Mouse (Mus musculus): ENCODE results near the gene Atxn7l3b.
"Not testable (repeated sequence)": the region's sequence is repeated elsewhere in the genome, so short reads cannot be mapped to it uniquely, and the experiment has no call there.

The Atxn7l3b gene
- long read RNA-seq, experiment 1, transcript Atxn7l3b-201 (1 exons, 3,566 nt) = major isoform, 102 of 102 reads
- long read RNA-seq, experiment 1, partial matches to known transcripts = 0 of 102 reads
- long read RNA-seq, experiment 1, other reads (novel, unspliced or antisense) = 0 of 102 reads
- long read RNA-seq, experiment 2, transcript Atxn7l3b-201 (1 exons, 3,566 nt) = major isoform, 114 of 114 reads
- long read RNA-seq, experiment 2, partial matches to known transcripts = 0 of 114 reads
- long read RNA-seq, experiment 2, other reads (novel, unspliced or antisense) = 0 of 114 reads

DNA sequence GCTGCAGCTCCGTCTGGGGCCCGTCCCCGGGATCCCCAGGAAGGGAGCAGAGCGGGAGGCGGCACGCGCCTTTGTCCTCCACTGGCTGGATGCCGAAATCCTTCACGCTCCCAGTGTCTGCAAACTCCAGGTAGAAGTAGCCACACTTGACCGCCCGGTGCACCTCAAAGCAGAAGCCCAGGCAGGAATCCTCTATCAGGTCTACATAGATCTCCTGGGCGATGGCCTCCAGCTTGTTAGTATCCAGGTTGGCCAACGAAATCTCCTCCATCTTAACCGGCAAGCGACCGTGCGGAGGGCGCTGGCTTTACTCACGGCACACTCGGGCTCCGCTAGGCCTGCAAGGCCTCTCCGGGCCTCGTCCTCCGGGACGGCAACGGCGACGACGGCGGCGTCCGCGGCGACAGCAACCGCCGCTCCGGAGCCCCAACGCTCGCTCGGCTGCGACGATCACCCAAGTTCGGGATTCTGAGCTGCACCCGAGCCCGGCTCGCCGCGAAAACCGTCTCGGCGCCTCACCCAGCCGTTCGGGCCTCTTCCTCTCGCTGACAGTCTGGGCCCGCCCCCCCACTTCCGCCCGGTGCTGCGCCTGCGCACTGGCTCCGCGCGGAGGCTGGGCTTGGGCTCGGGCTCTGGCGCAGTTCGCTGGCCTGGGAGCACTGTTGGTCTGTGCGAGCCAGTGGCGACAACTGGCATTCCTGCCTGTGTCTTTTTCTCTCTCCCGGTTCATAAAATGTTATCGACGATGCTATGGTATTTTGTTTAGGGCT, at the start of gene Atxn7l3b:
Gene Atxn7l3b (minus strand): TSS at position 550 of the 770 bp plus-strand sequence.
- intact Hi-C loops (cut with DNase I) = no loop called here

DNA sequence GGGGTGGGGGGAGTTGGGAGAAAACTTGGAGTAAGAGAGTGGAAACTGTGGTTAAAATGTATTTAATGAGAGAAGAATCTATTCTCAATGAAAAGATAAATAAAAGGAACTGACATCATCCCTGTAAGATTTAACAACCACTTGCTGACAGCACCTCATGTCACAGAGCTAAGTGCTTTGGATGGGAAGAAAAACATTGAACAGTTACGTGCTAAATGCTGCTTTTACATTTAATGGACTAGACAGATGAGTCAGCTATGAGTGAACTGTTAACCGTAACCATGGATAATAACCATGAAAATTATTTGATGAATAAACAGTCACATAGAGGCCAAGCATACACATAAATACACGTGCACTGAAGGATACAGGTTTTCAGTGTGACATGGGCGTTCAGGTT, 48.8 kb upstream of the Atxn7l3b start:
- intact Hi-C loops (cut with DNase I) = no loop called here

DNA sequence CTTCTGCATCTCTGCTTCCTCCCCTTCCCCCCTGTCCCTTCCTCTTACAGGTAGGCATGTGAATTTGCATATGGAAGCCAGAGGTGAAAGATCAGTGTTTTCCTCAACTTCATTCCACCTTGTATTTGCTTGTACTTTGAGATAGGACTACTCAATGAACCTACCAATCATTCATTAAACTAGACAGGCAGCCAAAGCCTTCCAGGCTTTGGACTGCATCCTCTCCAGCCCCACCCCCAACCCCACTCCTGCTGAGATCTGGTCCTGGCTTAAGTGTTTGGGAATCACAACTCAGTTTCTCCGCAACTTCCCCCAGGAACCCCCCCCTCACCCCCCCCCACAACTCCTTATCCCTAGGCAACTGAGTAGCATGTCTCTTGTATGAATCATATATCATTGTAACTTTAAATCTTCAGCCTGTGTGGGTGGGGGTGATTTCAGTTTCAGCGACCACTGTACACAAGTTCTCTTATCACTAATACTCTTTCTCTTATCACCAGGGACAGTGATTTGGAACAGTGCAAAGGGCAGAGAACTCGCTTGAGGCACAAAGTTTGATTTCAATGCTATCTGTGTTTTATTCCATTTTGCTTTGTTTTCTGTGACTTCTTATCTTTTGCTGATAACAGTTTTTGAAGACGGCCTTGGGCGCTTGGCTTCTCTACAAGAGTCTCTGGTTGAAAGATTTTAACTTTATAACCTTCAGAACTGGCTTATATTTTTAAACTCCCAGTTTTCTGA, 44.7 kb upstream of the Atxn7l3b start:
- intact Hi-C loops (cut with DNase I) = no loop called here

DNA sequence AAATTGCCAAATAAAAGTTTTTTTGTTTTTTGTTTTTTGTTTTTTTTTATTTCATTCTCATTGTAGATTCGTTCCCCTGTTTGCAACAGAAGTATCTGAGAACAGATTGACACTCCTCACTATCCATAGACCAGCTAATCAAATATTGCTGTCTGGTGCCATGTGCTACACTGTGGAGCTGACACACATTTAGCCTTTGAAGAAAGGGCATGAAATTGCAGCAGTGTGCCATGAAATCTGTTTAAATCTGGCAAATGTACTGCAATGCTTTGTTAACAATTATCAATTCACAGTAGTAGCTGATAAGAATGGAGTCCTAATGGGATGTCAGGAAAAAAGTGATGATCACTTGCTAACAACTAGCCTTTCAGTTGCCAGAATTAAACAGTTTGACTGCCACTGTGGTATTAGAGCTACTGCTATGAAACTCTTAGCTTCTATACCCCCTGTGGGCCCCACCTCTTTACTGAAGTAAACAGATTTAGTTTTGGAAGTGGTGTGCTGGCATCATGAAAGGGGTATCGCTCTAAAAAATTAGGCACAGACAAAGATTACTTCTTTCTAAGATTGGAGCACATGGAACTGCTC, 41.3 kb upstream of the Atxn7l3b start:
- intact Hi-C loops (cut with DNase I) = no loop called here

DNA sequence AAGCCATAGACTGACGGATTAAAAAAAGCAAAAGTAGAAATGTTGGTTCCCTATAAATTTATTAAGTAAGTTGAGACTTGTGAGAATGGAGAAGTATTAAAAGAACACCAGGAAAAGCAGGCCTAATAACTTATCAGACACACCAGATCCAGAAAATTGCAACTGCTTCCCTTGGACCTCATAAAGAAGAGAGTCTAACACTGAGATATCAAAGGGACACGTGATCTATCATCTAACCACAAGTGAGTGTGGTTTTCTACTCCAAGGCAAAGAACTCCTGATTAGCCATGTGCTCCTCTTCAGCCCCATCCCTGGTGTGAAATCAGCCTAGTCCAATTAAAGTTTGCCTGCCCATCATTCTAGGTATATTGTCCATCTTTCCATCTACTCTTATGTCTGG, 38.8 kb upstream of the Atxn7l3b start:
- intact Hi-C loops (cut with DNase I) = no loop called here

DNA sequence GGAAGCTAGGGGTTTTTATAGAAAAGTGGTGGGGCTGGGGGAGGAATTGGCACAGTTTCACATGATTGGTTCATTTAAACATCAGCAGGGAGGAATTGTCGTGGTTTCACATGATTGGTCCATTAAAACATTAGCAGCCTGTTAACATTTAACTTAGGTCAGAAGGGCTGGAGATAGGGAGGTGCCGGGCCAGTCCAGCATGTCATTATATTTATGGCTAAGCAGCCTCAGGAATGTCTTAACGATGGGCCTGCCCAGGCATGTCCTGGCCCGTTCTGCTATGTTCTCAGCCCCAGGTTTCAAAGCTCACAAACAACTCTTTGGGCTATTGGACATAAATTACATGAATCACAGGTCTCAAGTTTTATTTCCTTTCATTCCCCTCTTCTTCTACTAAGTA, 33.4 kb upstream of the Atxn7l3b start:
- intact Hi-C loops (cut with DNase I) = not testable (repeated sequence)

DNA sequence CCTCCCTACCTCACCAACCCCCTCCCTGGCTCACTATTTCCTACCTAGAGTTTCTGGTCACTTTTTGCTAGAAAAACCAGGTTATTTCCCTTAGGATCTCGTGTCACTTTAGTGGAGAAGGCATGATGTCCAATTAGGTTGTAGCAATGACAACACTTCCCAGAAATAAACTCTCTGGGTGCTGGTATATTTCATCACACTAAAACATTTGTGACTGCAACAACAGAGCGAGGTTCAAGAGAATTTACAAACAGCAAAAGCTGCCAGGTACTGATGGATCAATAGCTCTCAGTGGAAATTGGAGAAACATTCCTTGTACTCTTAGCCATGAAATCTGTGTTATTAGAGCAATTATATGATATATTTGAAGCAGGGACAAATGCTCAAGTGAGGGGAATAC, 25.3 kb upstream of the Atxn7l3b start:
- intact Hi-C loops (cut with DNase I) = no loop called here

DNA sequence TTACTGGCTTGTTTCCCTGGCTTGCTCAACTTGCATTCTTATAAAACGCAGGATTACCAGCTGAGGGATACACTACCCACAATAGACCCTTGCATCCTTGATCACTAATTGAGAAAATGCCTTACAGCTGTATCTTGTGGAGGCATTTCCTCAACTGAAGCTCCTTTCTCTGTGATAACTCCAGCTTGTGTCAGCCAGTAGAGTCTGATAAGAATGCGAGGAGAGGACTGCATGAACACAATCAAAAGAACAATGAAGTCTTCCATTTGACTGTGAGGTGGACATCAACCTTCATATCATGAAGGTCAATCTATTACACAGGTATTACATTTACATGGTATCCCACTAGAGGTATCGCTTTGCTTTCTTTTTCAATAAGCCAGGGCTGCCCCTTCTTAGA, 19.7 kb upstream of the Atxn7l3b start:
- intact Hi-C loops (cut with DNase I) = no loop called here

DNA sequence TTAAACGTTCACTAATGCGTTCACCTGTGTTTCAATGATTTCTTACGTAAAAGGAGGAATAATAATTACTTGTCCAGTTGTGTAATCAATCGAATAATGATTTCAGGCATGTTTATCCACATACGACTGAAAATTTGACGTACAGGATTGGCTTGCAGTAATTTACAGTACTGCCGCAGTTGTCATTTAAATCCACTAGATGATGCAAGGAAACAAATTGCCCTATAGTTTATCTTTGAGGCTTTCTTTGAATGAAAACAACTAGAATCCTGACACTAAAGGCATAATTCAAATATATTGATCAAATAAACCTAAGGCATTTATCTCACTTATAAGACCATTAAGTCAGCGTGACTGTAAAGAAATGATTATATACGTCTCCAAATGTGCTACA, 418 bp upstream of the Atxn7l3b start:
- intact Hi-C loops (cut with DNase I) = no loop called here

DNA sequence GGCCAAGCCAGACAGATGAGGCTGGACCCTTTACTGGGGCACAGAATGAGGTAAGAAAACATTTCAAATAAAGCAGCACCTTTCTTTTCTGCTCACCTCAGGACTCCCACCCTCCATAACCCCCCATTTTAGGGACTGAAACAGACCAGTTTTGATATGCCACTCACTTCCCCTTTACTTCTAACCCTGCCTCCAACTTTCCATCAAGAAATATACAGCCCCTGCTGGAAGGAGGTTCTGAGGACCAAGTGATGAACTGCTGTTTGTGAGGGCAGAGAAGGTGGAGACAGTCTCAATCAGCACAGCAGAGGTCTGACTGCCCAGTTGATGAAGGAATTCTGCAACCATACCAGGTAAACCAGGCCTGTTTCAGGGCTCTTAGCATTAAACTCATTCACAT, 1.8 kb downstream of the Atxn7l3b start:
- intact Hi-C loops (cut with DNase I) = no loop called here

DNA sequence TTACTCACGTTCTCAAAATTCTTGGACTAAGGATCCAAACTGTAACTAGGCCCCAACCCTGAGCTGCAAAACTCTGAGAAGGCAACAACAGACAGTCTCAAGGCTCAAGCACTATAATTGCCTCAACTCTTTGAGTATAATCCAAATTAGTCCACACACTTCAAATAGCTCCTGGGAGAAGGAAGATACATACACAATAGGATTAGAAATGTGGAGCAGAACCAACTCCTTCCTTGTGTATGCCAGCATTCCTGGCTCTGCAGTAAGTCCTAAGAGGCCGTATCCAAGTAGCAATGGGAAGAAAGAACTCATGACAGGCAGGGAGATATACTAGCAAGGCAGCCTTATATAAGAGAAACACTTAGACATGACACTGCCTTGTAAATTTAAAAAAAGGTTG, 2.5 kb downstream of the Atxn7l3b start:
- intact Hi-C loops (cut with DNase I) = no loop called here

DNA sequence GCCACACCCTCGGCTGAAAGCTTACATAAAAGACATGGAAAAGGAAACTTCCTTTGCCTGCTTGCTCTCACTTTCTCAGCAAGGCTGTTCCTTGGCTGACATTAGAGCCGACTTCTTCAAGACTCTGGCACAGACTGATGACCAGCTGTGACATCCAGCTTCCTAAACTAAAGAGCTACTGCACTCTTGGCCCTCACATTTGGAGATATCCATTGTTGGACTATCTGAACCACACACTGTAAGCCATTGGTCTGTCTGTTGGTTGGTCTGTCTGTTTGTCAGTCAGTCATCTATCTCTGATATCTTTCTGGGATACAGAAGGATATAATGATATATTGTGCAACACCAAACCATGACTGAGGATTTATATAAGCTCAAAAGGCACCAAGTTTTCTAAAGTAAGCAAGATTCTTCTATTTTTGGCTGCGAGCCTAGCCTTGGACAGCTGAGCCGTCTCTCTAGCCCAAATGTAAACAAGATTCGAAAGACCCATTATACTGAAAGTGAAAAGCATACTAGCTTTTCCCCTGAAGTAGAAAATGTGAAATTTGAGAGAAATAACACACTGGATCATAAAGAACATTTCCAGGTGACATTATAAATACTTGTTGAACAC, 12.1 kb downstream of the Atxn7l3b start:
- intact Hi-C loops (cut with DNase I) = no loop called here

DNA sequence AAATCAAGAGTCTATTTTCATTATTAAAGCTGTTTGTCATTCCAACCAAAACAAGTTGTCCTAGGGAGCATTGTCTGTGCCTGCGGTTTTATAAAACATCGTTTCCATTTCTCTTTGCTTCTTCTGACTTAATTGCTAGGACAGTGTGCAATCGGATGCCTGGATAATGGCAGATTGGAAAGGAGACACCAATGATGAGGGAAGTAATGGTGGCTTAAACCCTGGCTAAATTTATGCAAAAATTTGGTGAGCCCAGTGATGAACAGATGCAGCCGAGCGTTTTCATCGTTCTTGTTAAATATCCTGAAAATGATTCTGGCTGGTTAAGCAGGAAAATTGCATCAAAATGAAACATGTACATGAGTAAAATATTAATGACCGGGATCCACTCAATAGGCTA, 28.6 kb downstream of the Atxn7l3b start:
- intact Hi-C loops (cut with DNase I) = no loop called here

DNA sequence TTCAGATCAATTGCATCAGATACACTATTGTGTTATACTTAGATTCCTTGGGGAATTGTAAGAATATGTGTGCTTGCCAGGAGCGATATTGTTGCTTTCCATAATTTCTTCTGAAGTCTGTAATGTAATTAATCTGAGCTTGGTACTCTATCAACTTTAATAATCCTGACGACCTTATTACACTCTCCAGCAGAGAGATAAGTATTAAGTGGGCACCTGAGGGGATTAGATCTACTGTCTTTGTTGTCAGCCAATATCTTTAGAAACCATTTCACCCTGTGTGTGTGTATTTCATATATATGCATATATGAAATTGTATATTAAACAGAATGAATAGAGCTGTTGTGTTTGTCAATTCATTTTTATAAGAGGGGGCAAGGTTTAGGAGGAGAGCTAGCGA, 29.0 kb downstream of the Atxn7l3b start:
- intact Hi-C loops (cut with DNase I) = no loop called here

DNA sequence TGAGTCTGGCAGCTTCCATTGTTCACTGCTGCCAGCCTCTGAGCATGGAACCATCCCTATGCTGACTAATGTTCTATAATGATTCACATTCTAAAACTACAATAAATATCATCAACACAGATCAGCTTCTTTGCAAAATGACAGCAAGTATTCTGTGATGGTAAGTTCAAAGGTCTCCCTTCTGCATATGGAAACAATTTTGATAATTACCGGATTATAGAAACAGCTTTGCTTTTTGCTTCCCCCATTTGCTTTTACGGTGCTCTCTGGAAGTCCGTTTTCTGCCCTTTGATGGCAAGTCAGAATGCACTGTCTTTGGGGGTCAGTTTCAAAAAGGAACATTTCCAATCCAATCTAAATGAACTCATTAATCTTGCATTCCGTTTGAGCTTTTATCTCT, 32.2 kb downstream of the Atxn7l3b start:
- intact Hi-C loops (cut with DNase I) = no loop called here

DNA sequence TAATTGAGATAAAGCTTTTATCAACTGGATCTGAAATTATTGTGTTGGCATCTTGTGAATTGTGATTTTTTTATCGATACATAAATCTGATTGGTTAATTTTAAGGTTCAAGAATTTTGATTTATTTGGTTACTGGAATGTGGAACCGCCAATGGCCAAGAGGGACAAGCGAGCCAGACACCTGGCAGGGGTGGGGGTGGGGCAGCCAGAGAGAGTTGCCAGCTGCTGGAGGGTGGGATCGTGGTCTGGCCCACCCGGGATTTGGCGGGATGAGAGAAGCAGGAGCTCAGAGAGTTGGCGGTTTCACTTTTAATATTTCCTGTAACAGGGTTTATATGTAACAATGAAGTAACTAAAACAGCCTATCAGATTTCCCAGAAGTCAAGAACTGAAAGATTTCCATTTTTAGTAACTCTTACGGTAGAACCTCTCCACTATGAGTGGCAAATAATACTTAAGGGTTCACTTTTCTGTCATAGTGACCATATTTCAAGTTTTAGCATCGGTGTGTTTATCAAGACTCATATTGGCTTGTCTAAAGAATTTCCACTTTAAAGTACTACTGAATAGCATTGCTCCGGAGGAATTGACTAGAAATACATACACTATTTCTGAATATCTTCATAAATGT, 35.1 kb downstream of the Atxn7l3b start:
- intact Hi-C loops (cut with DNase I) = no loop called here

DNA sequence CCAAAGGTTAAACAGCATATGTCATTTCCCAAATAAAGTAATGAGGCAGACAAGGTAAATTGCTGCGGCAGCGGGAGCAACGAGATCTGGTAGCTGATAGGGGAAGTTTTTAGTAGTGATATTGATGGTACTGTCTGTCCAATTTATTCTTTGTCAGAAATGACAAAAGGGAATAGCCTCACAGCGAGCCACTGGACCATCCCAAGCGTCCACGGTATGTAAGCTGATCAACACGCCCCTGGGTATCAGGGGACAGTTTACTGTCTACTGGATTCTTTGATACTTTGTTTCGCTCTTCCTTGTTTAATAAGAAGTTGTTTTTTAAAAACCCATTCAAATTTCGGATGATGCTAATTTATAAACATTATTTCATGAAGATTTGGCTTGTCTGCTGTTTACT, 44.7 kb downstream of the Atxn7l3b start:
- intact Hi-C loops (cut with DNase I) = no loop called here

DNA sequence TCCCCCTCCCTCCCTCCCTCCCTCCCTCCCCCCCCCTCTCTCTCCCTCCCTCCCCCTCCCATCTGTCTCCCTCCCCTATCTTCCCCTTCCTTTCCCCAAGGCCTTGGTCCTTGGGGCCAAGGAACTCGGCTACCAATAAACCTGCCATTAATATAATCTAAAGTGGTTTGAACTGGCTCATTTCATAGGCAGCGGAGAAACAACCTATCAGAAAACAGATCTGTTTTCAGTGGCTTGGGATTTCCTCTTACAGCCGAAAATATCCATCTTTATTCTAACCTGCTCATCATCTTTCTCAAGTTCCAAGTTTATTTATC, 45.2 kb downstream of the Atxn7l3b start:
- intact Hi-C loops (cut with DNase I) = no loop called here

DNA sequence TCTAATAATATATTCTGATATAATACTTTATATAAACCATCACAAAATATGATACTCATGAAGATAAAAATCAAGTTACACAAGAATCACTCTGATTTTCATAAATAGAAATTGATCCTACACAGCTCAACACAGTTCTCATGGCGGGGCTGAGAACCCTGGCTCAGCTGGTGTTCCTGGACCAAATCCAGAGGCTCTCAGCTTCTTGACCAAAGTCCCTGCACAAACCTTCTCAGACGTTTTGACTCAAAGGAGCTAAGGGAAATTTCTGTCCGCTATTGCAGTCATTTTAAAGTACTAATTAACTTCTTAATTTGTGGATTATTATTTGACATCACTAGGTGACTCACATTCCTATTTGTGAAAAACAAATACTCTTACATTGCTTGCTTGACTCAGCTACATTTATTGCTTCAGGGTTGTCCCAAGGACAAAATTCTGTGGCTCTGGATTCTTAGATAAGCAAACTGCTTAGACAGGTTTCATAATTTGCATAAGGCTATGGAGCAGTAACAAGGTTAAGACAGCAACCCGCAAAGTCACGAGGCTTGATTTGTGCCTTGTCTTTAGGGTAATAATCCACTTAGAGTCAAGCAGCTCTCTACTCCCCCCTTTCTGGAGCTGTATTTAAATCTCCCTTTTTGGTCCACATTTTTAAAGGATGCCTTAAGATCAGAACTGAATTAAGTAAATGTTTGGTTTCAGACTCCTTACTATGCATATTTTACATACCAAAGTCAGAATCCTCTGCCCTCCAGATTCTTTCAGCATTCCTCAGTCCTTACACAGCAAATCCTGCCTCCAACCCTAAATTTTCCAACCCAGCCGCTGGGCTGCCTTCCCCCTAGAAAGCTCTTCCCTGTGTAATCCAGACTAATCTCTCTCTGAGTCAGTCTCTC, 45.8 kb downstream of the Atxn7l3b start:
- intact Hi-C loops (cut with DNase I) = no loop called here

DNA sequence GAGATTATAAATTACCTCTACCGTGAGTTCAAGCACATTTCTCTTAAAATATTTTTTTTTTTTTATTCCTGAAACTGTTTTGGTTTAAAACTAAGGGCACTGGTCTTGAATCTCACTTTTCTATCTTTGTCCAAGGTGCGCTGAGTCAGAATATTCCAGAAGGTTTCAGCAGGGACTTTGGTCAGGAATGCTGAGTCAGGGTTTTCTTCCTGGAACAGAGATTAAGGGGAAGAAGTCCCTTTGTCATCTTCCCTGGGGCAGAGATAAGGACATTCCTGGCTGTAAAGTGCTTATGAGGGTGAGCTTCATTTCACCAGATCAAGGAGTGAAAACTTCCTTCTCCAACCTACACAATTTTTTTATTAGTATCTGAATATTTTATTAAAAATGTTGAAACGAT, 46.7 kb downstream of the Atxn7l3b start:
- intact Hi-C loops (cut with DNase I) = no loop called here

Data from adrenal gland (tissue).